Mouse (Mus musculus): Measurements from ENCODE around the gene Olfr739. TPM values are rescaled to one million over a fixed set of nuclear protein-coding genes. Genes with fewer than 3 reads are reported as not detected.

The Olfr739 gene
- not detected in 2 replicates for polyA plus RNA-seq (2015; fragmentation: Nextera tagmentation; extraction: Ambion mirVana)

DNA sequence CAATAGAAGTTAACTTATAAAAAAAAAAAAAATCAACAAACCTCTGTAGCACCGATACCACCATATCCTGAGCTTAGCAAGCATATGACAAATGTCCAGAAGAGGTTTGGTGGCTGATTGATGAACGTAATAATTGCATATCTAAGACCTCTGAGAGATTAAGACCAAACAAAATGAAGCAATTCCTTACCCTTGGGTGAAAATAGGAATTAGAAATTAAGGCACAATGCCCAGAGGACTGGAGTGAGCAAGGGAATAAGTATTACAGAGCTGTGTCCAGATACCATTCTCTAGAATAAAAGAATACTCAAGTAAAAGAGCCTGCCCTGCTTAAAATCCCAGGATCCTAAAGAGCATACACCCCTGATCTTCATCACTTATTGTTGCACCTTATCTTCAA lies at the start of gene Olfr739:
Gene Olfr739, plus strand, starts transcription at position 301 of the 400 bp plus-strand sequence.
- ATAC-seq, result no peak
- Histone ChIP-seq H3K27me3 (ENCODE audit: insufficient read depth, low read length) (no peaks in the 10 kb centered on the region), H3K9me3 (ENCODE audit: low read length) (no peaks in the 10 kb centered on the region), H3K4me3 (ENCODE audit: low read depth, low read length) (no peak within 1 kb of the TSS), H3K4me1 (ENCODE audit: insufficient read depth) (no peaks in the 10 kb centered on the region), H3K4me2 (ENCODE audit: low read depth, low read length) (no peak within 1 kb of the TSS), H3K9ac (replicated peaks) (no peak within 1 kb of the TSS), H3K36me3 (replicated peaks; ENCODE audit: insufficient read depth, low read length) (no peaks in the 10 kb centered on the region), H3K27ac (ENCODE audit: low read depth) (no peak within 1 kb of the TSS)
- WGBS (ENCODE audit: insufficient replicate concordance), result 57% methylated on average over 2 of the region's 2 CpGs
- DNase-seq, result no peak
- no peak for TF ChIP-seq CTCF (IDR thresholded peaks at IDR 0.05; ENCODE audit: low read depth)
- TF ChIP-seq EP300 (IDR thresholded peaks at IDR 0.05; ENCODE audit: low read depth), result no peak

DNA sequence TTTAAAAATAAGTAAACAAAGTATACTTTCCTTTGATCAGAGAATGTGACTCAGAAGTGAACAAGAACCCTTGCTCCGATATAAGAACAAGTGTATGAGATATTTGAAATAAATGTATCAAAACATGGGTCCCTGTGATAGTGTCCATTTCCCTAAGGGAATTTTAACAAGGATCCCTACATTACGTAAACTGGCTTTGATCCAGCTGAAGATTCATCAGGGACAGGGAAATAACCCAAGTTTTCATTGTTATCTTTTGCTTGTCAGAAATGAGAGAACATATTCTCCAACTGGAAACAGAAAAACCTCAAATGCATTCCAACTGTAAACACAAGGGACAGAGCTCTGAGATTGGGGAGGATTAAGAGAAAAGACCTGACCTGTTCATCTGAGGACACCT lies 37.6 kb upstream of the Olfr739 start, which contains the start of gene Olfr736:
Gene Olfr736, plus strand, starts transcription at position 301 of the 400 bp plus-strand sequence.
- H3K9ac ChIP-seq (replicated peaks), result no peak within 1 kb of the TSS
- no peaks in the 10 kb centered on the region for H3K27me3 ChIP-seq (ENCODE audit: insufficient read depth, low read length)
- 86% methylated on average over 2 of the region's 2 CpGs for WGBS (ENCODE audit: insufficient replicate concordance)
- ATAC-seq, result no peak
- no peaks in the 10 kb centered on the region for H3K9me3 ChIP-seq (ENCODE audit: low read length)
- H3K36me3 ChIP-seq (replicated peaks; ENCODE audit: insufficient read depth, low read length), result no peaks in the 10 kb centered on the region
- DNase-seq, result no peak
- no peak within 1 kb of the TSS for H3K4me3 ChIP-seq (ENCODE audit: low read depth, low read length)
- no peak within 1 kb of the TSS for H3K27ac ChIP-seq (ENCODE audit: low read depth)
- no peaks in the 10 kb centered on the region for H3K4me1 ChIP-seq (ENCODE audit: insufficient read depth)
- TF ChIP-seq EP300 (IDR thresholded peaks at IDR 0.05; ENCODE audit: low read depth) (no peak), CTCF (IDR thresholded peaks at IDR 0.05; ENCODE audit: low read depth) (no peak)
- no peak within 1 kb of the TSS for H3K4me2 ChIP-seq (ENCODE audit: low read depth, low read length)

DNA sequence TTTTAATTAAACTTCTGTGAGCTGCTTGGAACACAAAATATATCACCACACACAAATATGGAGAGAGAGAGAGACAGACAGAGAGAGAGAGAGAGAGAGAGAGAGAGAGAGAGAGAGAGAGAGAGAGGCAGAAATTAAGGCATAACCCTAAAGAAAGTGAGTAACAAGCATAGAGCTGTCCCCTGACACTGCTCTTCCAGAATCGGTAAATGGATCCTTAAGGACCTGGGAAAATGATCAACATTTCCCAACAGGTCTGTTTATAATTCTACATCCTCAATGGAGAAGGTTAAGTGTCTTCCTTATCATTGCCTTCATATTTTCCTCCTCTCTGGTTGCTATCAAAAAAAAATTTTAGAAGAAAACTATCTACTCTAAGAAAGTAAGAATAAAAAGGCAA lies 11.2 kb upstream of the Olfr739 start, which contains the start of gene Olfr738:
Gene Olfr738, plus strand, starts transcription at position 301 of the 400 bp plus-strand sequence.
- H3K9me3 ChIP-seq (ENCODE audit: low read length), result no peaks in the 10 kb centered on the region
- ATAC-seq (no peak), DNase-seq (no peak)
- no peaks in the 10 kb centered on the region for H3K4me1 ChIP-seq (ENCODE audit: insufficient read depth)
- no peaks in the 10 kb centered on the region for H3K36me3 ChIP-seq (replicated peaks; ENCODE audit: insufficient read depth, low read length)
- no peak within 1 kb of the TSS for H3K9ac ChIP-seq (replicated peaks)
- TF ChIP-seq EP300 (IDR thresholded peaks at IDR 0.05; ENCODE audit: low read depth) (no peak), CTCF (IDR thresholded peaks at IDR 0.05; ENCODE audit: low read depth) (no peak)
- H3K4me3 ChIP-seq (ENCODE audit: low read depth, low read length), result no peak within 1 kb of the TSS
- H3K27ac ChIP-seq (ENCODE audit: low read depth), result no peak within 1 kb of the TSS
- H3K4me2 ChIP-seq (ENCODE audit: low read depth, low read length), result no peak within 1 kb of the TSS
- 79% methylated on average over 1 of the region's 1 CpGs for WGBS (ENCODE audit: insufficient replicate concordance)
- no peaks in the 10 kb centered on the region for H3K27me3 ChIP-seq (ENCODE audit: insufficient read depth, low read length)

DNA sequence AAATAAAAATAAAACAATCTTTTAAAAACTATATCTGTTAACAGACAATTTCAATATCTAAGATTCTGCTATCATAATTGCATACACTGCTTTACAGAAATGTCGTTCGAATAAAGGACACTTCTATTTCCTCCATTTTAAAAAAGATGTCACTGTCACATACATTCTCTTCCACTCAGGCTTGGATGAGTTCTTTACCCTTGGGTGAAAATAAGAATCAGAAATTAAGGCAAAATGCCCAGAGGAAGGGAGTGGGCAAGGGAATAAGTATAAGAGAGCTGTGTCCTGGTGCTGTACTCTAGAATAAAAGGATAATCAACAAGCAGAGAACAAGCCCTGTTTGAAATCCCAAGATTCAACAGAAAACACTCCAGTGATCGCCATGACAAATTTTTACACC lies 26.8 kb downstream of the Olfr739 start, which contains the start of gene Olfr740:
Gene Olfr740, plus strand, starts transcription at position 301 of the 400 bp plus-strand sequence.
- TF ChIP-seq EP300 (IDR thresholded peaks at IDR 0.05; ENCODE audit: low read depth) (no peak), CTCF (IDR thresholded peaks at IDR 0.05; ENCODE audit: low read depth) (no peak)
- ATAC-seq (no peak), DNase-seq (no peak)
- no peak within 1 kb of the TSS for H3K27ac ChIP-seq (ENCODE audit: low read depth)
- no peaks in the 10 kb centered on the region for H3K9me3 ChIP-seq (ENCODE audit: low read length)
- no peak within 1 kb of the TSS for H3K9ac ChIP-seq (replicated peaks)
- no peaks in the 10 kb centered on the region for H3K27me3 ChIP-seq (ENCODE audit: insufficient read depth, low read length)
- H3K4me1 ChIP-seq (ENCODE audit: insufficient read depth), result no peaks in the 10 kb centered on the region
- H3K36me3 ChIP-seq (replicated peaks; ENCODE audit: insufficient read depth, low read length), result no peaks in the 10 kb centered on the region
- no peak within 1 kb of the TSS for H3K4me3 ChIP-seq (ENCODE audit: low read depth, low read length)
- WGBS (ENCODE audit: insufficient replicate concordance), result 72% methylated on average over 3 of the region's 3 CpGs
- H3K4me2 ChIP-seq (ENCODE audit: low read depth, low read length), result no peak within 1 kb of the TSS

DNA sequence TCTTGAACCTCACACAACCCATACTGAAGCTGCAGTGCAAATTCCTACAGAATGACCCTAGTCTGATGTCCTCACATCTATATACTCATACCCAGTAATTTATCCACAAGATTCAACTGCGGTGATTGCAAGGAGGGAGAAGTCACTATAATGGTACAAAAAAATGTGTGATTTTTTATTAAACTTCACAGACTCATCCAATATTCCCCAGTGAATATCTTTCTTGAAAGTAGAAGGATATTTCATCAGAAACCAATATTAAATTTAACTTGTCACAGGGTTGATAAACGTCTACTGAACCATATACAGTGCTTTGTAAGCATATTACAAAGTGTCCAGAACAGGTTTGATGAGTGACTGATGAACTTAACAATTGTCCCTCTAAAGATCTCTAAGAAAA lies 54.0 kb downstream of the Olfr739 start, which contains the start of gene Olfr741:
Gene Olfr741, plus strand, starts transcription at position 301 of the 400 bp plus-strand sequence.
- Histone ChIP-seq H3K27ac (ENCODE audit: low read depth) (no peak within 1 kb of the TSS), H3K9me3 (ENCODE audit: low read length) (no peaks in the 10 kb centered on the region), H3K4me3 (ENCODE audit: low read depth, low read length) (no peak within 1 kb of the TSS), H3K36me3 (replicated peaks; ENCODE audit: insufficient read depth, low read length) (no peaks in the 10 kb centered on the region), H3K27me3 (ENCODE audit: insufficient read depth, low read length) (no peaks in the 10 kb centered on the region), H3K4me2 (ENCODE audit: low read depth, low read length) (no peak within 1 kb of the TSS), H3K9ac (replicated peaks) (no peak within 1 kb of the TSS), H3K4me1 (ENCODE audit: insufficient read depth) (no peaks in the 10 kb centered on the region)
- TF ChIP-seq EP300 (IDR thresholded peaks at IDR 0.05; ENCODE audit: low read depth), result no peak
- DNase-seq (no peak), ATAC-seq (no peak)
- WGBS (ENCODE audit: insufficient replicate concordance), result 60% methylated on average over 2 of the region's 2 CpGs

Other genes with a start within 250 kb of the Olfr739 start
- gene Olfr730, start 230.4 kb upstream of the Olfr739 start, polyA plus RNA-seq (2015; fragmentation: Nextera tagmentation; extraction: Ambion mirVana), result not detected in 2 replicates
- gene Olfr731, start 176.8 kb upstream of the Olfr739 start, polyA plus RNA-seq (2015; fragmentation: Nextera tagmentation; extraction: Ambion mirVana), result not detected in 2 replicates
- gene Olfr732, start 134.4 kb upstream of the Olfr739 start, polyA plus RNA-seq (2015; fragmentation: Nextera tagmentation; extraction: Ambion mirVana), result not detected in 2 replicates
- gene Olfr733, start 117.1 kb upstream of the Olfr739 start, polyA plus RNA-seq (2015; fragmentation: Nextera tagmentation; extraction: Ambion mirVana), result not detected in 2 replicates
- gene Olfr734, start 91.9 kb upstream of the Olfr739 start, polyA plus RNA-seq (2015; fragmentation: Nextera tagmentation; extraction: Ambion mirVana), result not detected in 2 replicates
- 0.04 TPM in 1 of 2 replicates, not detected in the other for gene Olfr735, start 69.8 kb upstream of the Olfr739 start, polyA plus RNA-seq (2015; fragmentation: Nextera tagmentation; extraction: Ambion mirVana)
- 0.20 and 0.27 TPM in 2 replicates for gene Tlr11, start 60.7 kb upstream of the Olfr739 start, polyA plus RNA-seq (2015; fragmentation: Nextera tagmentation; extraction: Ambion mirVana)
- gene Olfr736, start 37.5 kb upstream of the Olfr739 start, polyA plus RNA-seq (2015; fragmentation: Nextera tagmentation; extraction: Ambion mirVana), result not detected in 2 replicates
- gene Olfr738, start 11.1 kb upstream of the Olfr739 start, polyA plus RNA-seq (2015; fragmentation: Nextera tagmentation; extraction: Ambion mirVana), result not detected in 2 replicates
- gene Olfr740, start 26.9 kb downstream of the Olfr739 start, polyA plus RNA-seq (2015; fragmentation: Nextera tagmentation; extraction: Ambion mirVana), result not detected in 2 replicates
- gene Olfr741, start 54.1 kb downstream of the Olfr739 start, polyA plus RNA-seq (2015; fragmentation: Nextera tagmentation; extraction: Ambion mirVana), result not detected in 2 replicates
- gene Olfr742, start 85.0 kb downstream of the Olfr739 start, polyA plus RNA-seq (2015; fragmentation: Nextera tagmentation; extraction: Ambion mirVana), result not detected in 2 replicates
- gene Olfr743, start 103.2 kb downstream of the Olfr739 start, polyA plus RNA-seq (2015; fragmentation: Nextera tagmentation; extraction: Ambion mirVana), result not detected in 2 replicates
- gene Olfr744, start 196.3 kb downstream of the Olfr739 start, polyA plus RNA-seq (2015; fragmentation: Nextera tagmentation; extraction: Ambion mirVana), result not detected in 2 replicates
- gene Olfr745, start 220.8 kb downstream of the Olfr739 start, polyA plus RNA-seq (2015; fragmentation: Nextera tagmentation; extraction: Ambion mirVana), result not detected in 2 replicates
- not detected in 2 replicates for gene Olfr746, start 228.5 kb downstream of the Olfr739 start, polyA plus RNA-seq (2015; fragmentation: Nextera tagmentation; extraction: Ambion mirVana)

All from liver, postnatal 0 days (tissue).